Mouse (Mus musculus): Measurements from ENCODE around the gene Tcl1b2.

GRCm38 (mm10) chr12:105125362-105125761, 20.5 kb upstream of the Tcl1b2 start:
- no peak for TF ChIP-seq POLR2A (IDR thresholded peaks at IDR 0.05; ENCODE audit: borderline replicate concordance, control insufficient read depth, low read depth, low read length)
- TF ChIP-seq CTCF (IDR thresholded peaks at IDR 0.05; ENCODE audit: control insufficient read depth, insufficient read depth, low read length): no peak
